Mouse (Mus musculus) megakaryocyte progenitor cell, adult 5-6 weeks (primary cell): ENCODE measurements at regions not wholly inside any gene's neighbourhood (a gene's known extent, or its start where the extent isn't known, plus 50 kb on each side); places are given as distances from the start of the nearest gene placed in this dataset.

Experiments
- ATAC-seq: replicated peaks from 2 replicates; pipeline ENCODE4 v1.8.0; 2016; ENCODE audit warnings: mild to moderate bottlenecking, moderate TSS enrichment, inconsistent platforms; ENCODE audit not compliant: poor library complexity

DNA sequence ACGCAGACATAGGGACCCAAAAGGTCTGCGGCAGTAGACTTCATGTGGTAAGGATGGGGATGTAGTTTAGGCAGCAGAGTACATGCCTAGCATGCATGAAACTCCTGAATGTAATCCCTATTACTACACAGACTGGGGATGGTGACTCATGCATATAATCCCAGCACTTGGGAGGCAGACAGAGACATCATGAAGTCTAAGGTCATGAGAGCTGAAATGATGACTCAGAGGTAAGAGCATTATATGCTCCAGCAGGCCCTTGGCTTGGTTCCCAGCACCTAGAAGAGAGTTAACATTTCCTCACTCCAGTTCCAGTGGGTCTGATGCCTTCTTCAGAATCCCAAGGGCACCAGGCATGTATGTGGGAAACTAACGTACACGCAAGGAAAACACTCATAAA lies 412.2 kb downstream of the 1810013L24Rik start:
- ATAC-seq = no peak

DNA sequence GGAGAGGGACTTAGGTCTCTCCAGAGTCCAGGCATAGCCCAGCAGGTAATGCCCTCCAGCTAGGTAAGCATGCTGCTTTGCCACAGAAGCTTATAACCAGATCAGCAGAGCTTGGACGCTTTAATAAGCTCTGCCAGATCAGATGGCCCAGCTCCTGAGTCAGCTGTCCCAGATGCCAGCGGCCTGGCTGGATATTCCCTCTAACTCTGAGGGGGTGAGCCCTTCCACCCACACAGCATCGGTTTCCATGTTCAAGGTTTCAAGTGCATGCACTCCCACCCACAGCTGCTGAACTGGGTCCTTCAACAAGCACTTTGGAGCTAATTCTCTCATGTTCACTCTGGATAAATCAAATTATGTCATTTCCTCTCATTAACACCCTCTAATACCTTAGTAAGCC lies 417.3 kb downstream of the 1810013L24Rik start:
- ATAC-seq = no peak

DNA sequence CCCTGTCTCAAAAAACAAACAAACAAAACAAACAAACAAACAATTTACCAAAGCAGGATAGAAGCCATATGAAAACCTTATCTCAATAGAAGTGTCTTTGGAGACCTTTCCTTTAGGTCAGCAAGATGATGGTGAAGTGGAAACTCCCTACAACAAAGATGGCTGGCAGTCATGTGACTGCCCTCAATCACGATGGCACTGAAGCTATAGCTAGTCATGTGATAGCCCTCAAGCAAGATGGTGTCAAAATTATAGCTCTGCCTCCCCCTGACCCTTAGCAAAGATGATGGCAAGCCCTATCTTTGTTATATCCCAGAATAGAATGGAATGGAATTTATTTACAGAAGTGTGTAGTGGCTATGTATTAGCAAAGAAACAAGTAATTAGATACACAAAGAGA lies 423.2 kb downstream of the 1810013L24Rik start:
- ATAC-seq = no peak

DNA sequence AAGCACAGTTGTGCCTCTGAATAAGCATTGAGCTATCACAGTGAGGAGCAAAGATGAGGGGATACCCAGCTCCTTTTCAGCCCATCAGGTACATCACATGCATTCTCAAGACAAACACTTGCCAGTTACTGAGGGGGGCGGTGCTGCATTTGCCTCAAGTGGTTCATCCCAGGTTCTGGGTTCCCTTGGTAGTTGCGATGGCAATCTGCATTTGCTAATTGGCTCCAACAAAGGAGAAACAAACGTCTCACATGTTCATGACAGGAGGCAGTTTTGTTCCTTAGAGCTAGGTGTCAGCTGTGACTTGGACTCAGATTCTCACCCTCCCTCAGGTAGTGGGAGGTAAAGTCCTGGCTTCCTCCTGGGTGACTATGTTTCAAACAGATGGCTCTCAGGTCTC lies 425.5 kb downstream of the 1810013L24Rik start:
- ATAC-seq = no peak

DNA sequence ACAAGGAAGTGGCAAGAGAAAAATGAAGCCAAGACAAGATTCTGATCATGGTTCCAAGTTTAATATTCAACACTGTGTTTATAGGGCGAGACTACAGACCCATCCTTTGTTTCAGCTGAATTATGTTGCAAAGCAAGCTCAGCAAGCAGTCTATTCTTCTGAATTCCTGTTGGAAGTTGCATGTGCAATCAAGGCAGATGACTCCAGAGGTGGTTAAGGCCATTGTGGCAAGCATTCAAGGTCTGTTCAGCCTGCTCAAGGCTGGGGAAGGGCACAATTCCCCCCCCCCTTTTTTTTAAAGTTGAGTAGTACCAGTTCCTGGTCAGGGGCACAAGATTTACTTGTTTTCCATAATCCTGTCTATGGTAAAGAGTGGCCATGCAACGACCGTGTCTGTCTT lies 431.1 kb downstream of the 1810013L24Rik start:
- ATAC-seq = no peak

DNA sequence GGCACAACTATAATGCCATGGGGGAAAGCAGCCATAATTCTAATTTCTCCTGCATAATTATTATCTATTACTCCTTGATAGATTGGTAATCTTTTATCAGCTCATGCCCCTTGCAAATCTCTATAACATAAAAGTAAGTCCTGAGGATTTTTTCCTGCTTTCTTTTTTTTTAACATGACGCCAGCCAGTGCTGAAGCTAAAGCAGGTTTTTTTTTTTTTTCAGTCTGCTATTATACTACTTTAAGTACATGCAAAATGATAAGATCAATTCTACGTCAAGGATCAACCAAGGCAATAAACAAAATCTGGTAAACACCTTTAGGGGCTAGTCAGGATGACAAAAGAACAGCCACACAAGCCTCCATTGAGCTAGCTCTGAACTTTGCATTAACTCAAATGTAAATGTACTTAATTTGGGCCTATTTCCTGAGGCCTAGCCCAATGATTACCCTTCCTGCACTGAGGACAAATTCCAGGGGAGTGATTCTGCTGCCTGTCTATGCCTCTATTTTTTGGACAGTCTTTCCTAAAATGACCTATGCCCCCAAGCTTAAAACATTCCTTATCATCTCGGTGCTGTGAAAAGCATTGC lies 434.8 kb downstream of the 1810013L24Rik start:
- ATAC-seq = no peak

DNA sequence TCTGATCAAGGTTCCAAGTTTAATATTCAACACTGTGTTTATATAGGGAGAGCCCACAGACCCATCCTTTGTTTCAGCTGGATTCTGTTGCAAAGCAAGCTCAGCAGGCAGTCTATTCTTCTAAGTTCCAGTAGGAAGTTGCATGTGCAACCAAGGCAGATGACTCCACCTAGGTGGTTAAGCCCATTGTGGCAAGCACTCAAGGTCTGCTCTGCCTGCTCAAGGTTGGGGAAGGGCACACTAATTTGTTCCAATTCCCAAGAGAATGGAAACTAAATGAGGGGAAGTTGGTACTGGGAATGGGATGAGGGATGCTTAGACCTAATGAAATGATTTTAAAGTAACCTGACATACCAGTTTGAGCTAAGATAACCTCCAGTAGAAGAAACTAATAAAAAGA lies 437.3 kb downstream of the 1810013L24Rik start:
- no peak for ATAC-seq

DNA sequence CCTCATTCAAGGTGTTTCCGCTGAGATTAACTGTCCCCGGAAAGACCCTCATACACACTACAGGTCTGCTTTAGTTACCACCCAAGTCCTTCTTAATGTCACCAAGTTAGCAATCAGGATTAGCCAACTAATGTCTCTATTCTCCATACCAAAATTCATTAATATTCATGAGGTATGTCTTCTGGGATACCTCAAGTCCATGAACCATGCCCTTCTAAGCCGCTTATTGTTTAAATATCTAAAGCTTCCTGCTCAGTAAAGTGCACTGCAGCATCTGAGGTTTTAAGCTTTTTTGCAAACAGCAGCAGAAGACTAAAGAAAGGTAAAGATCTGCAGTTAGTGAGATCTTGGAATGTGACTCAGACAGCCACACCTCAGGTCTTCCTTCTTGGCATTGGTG lies 440.2 kb downstream of the 1810013L24Rik start:
- ATAC-seq = no peak

DNA sequence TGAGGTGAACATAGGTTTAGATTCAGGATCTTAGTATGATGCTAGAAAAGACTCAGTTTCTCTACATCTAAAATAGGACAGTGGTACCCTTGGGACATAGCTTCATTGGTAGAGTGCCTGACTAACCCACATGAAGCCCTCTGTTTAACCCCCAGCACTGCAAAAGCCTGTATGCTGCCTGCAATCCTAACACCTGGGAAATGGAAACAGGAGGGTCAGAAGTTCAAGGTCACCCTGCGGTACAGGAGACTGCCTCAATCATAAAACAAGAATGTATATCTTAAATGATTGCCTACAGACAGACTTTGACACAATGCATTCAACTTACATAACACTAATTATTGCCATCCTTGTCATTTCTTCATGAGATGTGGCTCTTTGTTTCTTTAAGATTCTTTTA lies 440.8 kb downstream of the 1810013L24Rik start:
- no peak for ATAC-seq

DNA sequence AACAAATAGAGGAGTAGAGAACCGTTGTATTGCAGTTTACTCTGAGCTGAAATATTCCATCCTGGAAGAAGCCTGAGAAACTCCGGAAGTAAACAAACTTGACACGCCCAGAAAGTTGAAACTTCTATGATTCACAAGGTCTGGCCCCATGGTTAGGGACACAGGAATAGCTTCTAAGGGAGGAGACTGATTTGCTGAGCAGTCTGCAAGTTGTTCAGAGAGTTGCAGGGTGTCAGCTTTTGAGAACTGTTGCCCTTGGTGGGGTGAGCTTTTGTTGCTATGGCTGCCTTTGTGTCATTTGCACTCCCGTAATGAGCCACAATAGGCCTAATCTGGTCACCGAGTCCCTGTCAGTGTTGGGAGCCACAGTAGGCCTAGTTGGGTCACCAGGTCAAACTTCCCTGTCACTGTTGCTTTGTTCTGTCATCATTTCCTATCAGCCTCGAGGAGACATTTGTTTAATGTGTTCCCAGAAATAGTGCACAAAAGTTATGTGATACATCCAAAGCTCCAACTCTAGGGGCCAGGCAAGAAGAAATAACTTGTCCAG lies 443.9 kb downstream of the 1810013L24Rik start:
- no peak for ATAC-seq

DNA sequence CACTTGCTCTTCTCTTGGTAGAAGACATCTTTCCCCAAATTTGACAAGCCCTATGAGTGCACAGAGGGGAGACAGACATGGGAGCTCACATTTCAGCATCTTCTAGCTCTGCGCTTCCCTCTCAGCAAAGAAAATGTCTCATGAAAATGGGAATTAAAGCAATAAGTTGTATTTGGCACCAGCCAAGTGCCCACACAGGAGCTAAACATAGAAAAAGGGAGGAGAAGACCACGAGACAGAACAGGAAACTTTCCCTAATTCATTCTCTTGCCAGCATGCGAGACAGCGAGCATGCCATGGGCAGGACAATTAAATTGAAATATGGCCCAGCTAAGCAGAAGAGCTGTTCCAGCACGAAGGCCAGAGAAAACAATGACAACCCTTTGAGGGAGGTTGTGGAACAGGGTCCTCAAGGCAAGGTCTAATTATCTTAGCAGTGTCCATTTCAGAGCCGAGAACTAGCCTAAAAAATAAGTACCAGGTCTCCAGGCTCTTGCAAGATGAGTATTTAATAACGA lies 444.7 kb downstream of the 1810013L24Rik start:
- ATAC-seq = no peak

DNA sequence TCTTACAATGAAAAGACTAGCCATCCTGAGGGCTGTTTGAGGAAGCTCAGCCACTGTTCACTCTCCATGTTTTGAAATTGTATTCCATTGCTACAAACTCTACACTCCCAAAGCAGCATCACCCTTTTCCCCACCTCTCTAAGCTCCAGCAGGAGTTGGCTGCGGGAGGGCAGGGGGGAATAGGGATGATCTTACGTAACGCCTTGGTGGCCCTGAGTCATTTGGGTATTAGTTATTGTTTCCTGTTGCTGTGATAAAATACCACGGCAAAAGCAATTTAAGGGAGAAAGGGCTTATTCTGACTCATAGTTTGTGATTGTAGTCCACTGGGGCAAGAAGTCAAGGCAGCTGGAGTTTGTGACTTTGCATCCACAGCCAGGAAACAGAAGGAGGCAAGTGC lies 445.5 kb downstream of the 1810013L24Rik start:
- ATAC-seq = no peak

DNA sequence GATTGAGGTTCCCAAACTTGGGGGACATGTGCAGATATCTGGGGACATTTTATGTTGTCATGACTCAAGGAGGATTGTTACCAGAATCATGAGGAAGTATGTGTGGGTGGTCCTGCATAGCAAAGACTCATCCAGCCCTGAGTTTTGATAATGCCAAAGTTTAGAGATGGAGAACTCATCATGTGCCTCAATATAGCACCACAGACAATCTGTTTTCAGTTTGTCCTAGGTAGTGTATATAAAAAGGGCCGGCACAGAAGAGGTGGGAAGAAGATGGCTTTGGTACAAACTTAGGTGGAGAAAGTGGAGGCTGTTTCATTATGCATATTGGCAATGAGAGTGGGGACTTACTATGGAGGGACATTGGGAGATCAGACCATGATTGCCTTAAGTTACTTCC lies 447.2 kb downstream of the 1810013L24Rik start:
- ATAC-seq = no peak

DNA sequence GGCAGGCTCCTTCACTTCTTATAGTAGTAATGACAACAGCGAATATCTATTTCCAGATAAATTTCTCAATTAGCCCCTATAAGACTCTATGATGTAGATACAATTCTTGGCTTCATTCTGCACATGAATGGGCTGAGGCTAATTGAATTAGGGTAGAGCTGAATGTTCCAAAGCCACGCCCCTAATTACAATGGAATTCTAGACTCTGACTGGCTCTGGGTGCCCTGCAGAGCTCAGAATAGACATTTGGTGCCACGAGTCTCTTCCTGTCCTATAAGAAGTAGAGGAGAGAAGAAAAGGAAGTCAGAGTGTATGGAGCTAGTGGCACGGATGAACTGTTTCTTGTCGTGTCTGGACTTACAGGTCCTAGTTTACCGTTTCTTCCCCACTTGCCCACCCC lies 449.8 kb downstream of the 1810013L24Rik start:
- no peak for ATAC-seq

DNA sequence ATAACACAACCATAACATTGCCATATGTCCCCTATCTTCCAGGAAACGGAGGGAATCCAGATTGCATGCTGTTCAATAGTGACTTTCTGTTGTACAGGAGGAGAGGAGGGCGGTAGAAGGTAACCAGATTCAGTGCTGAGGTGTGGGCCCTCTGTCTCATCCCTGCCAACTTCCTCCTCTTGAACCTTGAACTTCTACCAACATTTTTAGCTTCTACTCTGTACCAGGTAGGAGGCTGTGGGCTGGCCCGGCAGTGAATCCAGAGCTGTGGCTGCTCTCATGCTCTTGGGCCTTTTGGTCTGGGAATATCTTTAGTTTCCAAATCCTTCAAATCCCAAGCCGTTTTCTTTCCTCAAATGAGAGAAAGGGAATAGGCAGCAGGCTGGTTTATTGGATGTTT lies 450.5 kb downstream of the 1810013L24Rik start:
- ATAC-seq = no peak

DNA sequence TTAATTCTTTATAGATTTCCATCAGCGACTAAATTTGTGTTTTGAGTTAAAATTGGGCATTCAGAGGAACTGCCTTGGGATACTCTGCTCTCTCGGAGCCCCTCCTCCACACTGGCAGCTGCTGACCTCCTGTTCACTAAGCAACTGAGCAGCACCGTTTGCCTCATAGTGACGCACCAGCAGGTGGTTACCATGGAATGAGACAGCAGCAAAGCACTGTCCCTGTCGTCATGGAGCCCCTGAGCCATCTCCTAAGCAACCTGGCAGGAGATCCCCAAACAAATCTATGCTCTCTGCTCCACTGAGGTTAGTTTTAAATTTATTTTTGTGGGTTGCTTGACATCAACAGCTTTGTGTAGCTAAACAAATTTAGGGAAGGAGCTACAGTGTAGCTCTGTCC lies 451.0 kb downstream of the 1810013L24Rik start:
- ATAC-seq = no peak

DNA sequence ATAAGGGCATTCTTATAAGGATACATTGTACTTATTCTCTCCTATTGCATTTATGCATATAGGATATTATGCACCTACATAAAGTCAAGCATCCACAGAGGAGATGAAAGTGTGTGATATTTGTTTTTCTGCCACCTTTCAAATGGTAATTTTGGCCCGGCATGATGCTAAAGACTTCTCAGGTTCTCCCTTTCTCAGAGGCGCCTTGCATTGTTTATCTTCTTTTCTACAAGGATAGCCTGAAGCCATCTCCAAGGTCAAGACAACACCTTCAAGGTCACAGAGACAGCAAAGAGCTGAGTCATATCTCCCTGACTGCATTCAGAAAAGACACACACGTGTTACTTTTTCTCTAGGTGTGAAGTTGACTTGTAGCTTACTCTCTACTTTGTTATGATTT lies 454.5 kb downstream of the 1810013L24Rik start:
- ATAC-seq = no peak

DNA sequence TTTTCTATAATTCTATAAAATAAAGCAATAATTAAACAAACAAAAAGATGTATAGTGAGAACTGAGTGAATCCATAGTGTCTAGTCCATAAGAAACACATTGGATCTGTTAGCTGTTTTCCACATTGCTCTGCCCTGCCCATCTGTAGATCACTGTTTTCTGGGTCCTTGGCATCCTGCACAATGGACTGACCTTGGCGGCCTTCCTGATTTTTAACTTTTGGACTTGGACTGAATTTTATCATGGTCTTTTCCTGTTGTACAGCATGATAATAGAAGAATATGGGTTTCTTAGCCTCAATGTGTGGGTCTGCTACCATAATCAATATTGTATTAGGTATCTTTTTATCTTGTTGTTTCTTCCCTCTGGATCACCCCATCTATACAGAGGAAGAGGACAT lies 456.0 kb downstream of the 1810013L24Rik start:
- no peak for ATAC-seq

DNA sequence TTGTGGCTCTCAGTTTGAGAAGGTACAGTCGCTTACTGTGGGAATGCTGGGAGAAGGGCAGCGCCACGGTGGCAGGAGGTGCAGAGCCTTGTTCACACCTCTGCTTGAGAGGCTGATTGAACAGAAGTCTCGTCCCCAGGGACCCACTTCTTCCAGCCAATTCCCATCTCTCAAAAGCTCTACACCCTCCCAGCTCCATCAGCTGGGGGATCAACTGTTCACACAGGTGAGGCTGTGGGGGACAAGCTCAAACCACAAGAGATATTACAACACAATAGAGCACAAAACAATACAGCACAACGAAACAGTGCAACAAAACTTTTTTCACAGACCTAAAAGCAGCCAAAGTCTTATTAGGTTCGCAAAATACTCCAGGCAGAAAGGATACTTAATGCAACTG lies 457.7 kb downstream of the 1810013L24Rik start:
- no peak for ATAC-seq

DNA sequence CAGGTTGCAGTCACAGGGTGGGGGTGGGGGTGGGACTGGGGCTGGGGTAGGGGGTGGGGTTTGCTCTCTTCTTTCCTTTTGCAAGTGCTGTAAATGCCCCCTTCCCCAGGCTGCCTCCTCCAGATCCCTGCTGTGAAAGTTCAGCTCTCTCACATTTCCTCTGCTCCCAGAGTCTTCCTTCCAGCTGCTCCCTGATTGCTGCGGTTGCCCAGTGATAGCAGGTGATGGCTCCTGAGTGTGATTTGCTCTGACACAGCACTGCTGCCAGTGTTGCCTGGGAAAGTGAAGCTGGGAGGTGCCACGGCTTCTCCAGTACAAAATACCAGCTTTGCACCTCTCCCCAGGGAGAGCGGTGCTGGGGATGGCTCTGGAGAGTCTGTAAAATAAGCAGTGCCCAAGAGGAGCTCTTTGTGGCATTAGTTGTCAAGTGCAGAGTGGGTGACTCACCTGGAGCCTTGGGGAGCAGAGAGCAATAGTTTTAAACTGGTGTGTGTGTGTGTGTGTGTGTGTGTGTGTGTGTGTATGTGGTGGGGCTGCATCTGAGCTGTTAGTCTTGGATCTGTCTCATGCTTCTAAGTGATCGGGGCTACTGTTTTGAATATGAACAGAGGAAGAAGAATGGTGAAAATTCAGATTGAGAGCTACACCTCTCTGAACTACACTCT lies 461.6 kb downstream of the 1810013L24Rik start:
- no peak for ATAC-seq

DNA sequence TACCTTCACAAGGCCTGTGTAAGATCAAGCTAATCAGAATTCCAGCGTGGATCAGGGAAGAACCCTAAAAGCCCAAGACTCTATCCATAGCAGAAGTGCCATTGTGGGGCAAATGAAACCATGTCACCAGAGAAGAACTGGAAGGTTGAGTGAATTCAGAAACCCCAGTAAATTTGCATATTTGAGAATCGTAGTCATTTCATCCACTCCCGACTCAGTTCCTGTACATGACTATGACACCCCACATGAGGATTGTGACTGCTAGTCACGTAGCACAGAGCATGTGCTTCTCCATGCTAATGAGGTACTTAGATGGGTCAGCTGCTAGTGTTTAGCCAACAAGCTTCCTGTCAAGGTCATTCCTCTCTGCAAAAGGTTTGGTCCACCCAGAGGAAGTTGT lies 473.2 kb downstream of the 1810013L24Rik start:
- ATAC-seq = no peak

DNA sequence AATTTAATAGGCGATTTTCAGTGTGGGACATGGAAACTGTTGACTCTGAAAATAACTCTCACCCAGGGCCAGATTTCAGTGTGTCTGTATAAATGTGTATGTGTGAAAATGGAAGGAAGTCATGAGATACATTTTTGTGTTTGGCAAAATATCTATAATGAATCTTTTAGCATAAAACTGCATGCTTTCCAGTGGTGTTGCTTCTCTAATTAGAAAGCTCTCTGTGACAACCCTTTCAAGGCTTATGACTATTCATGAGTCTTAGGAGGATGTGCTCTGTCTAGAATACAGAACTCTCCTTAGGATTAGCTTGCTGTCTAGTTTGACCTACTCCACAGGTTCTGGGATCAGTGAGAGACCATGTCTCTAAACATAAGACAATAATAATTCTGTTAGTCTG lies 474.2 kb downstream of the 1810013L24Rik start:
- ATAC-seq = no peak

DNA sequence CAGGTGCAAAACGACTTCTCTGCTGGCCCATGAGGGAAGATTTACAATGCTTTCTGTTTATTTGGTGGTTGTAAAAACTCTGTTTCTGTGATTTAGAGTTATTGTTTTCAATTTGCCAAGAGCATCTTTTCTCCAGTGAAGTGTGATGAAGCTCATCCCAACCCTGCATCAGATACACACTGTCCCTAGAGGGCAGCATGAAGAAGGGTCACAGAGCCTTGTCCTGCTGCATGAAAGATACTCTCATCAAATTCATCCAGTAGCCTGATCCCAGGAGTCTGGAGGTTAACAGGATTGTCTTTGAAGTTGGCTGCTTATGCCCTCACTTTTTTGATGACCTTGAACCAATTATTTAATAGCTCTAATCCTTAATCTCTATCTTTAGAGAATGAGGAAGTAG lies 480.8 kb downstream of the 1810013L24Rik start:
- ATAC-seq = no peak
